Mouse (Mus musculus) liver (tissue): ENCODE measurements around the gene Cdc42.

Source experiments
- DNase-seq: peaks from one replicate; pipeline ENCODE4 v3.0.0-alpha.2; 2020; ENCODE audit warnings: mixed read lengths

Cdc42 gene

DNA sequence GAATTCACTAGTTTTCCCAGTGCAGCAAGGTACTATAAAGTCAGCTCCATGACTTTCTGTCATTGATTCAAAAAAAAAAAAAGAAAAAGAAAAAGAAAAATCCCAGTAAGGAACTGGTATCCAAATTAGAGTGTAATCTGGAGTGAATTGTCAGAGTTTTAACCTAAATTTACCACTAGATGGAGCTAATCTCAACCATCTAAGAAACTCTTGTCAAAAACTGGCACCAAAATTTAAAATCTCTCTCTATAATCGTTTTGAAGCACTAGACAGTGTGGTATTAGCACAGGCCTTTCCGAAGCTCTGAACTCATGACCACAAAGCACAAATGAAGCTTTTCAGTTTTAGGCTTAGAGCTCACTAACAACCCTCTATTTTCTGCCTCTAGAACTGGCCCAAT is 44.0 kb downstream of the Cdc42 start:
- no peak for DNase-seq

DNA sequence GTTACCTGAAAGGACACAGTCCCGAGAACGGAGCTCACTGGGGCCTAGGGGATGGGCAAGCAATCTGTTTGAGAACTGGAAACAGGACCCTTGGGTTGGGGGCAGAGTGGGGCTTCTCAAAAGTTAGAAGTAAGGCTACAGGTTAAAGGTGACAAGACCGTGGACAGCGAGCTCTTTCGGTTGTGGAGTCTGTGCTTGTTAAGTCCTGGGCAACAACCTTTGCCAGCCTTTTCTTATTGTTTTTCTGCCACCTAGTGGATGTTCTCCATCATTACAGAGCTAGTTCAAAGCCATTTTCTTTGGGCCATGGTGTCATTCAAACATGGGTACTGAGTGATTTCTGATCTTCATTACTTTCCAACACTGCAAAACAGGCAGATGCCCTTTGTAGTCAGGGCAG is 49.1 kb downstream of the Cdc42 start:
- no peak for DNase-seq

DNA sequence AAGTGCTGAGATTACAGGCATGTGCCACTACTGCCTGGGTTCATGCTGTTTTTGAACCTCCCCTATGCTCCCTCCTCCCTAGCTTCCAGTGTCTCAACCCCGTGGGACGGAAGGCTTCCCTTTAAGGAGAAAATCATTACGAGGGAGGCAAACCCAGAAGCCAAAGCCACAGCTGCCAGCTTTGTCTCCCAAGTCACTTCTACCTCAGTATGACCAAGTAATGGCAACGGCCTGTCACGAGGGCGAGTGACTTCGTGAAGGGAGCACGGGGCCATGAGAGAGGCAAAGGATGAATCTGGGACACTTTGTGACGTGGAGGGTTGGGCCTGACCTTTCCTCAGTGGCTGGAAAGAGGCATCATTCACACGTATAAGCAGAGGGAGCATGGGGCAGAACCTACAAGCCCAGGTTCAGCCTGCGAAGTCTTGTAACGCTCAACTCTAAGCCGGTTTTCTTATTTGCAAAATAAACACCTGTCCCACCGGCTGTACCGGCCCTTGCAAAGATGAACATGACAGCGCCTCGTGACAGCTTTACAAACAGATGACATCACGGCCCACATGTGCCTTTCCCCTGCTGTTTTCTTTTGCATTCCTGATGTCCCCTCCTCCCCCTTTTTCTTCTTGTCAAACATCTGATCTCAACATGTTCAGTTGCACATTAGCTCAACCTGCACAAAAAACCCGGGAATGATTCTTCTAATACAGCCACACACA is 50.4 kb downstream of the Cdc42 start:
- no peak for DNase-seq

DNA sequence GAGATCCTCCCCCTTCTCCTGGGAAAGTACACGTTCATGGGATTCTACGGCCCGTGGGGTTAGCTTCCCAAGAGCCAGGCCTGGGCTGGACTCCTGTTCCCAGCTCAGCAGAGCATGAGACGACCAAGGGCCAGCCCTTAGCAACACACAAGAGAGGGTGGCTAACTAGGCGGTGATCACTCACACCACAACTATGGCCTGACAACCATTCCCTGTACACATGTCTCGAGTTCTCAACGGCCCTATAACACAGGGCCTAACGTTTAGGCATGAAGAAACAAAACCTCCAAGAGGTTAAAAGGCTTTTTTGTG is 51.0 kb downstream of the Cdc42 start:
- DNase-seq = no peak

DNA sequence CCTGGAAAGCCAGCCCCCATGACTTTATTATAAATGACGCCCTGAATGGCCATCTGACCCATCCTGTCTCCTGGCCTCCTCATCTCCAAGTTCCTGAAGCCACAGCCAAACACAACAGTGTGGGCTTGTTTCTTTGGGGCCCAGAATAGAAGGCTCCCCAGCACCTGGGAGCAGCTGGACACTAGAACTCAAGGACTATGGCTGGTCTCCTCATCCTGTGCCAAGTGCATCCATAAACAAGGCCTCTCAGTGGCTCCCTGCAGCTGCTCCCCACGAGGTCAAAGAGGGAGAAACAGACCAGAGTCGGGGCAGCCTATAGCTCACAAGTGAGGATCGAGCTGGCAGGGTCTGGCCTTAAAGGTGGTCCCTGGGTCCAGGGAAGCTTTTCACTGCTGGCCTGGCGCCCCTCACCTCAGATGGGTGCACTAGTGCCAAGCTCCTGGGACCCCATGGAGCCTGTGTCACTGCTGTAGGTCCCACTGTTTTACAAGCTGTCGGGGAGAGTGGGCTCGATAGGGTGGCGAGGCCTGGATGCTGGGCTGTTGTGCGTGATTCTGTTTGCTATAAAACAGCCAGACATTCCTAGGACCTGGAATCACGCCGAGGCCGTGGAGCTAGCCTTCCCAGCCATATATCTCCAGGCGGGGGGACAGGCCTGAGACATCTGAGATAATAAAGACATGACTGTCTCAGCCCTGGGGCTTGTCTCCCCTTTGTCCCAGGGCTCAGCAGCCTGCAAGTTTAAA is 51.5 kb downstream of the Cdc42 start:
- DNase-seq = no peak

DNA sequence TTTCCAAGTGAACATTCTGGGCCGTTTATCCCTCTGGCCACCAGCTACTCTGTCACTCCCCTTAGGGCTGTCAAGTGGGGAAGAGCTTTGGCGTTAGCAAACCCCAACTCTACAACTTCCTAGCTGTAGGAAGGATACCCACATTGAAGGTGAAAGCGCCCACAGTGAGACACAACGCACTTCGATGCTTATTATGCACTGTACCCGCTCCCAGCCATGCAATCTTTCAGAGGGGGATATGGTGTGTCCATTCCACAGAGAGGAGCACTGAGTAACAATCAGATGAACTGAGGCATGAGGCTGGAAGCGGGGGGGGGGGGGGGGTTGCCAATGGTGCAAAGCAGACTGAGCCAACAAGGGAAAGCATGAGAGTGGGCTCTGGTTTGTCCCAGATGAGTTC is 52.5 kb downstream of the Cdc42 start:
- no peak for DNase-seq

DNA sequence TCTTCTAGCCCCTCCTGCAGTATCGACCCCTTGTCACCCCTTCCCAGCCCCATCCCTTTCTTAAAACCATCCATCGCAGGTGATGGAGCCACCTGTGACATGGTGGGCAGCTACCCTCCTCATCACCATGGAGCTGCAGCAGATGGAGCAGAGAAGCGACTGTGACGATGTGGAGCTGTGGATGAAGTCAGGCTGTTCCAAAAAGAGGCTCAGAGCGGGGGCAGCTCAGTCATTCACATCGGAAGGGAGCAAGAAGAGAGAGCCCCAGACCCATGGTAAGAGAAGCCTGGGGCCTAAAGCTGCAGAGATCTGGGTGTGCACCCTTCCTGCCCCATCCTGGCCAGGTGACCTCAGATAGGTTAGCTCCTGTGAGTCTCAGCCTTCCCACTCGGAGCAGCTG is 53.4 kb downstream of the Cdc42 start:
- no peak for DNase-seq

DNA sequence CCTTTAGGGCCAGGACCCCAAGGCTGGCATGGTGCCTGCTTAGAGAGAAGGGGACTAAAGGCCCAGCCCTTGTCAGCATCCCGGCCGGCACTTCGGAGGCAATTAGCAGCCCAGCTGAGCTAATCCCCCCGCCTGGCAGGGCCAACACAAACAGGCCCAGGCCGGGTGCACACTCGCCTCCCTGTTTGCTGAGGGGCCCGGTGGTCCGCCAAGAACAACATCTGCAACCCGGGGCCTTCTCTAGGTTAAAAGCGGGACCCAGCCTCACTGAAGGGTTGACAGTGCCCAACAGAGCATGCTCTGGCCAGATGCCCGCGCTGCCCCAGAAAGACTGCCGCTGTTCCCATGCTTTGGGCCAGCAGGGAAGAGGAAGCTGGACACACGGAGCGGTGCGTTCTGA is 55.9 kb downstream of the Cdc42 start:
- DNase-seq = no peak

DNA sequence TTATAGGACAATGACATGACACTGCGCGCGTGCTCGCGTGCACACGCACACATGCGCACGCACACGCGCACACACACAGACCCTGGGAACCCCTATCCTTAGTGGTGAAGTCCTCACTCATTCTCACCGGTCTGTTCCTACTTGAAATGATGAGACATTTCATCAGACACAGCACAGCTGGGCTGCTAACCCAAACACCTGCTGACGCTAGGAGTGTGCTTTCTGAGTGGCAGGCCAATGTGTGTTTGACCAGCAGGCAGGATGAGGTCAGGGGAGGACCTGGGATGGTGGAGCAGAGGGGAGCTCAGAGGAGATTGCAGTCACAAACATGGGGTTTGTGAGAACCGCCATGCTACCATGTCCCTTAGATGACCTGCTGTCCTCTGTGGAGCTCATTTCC is 57.3 kb downstream of the Cdc42 start:
- no peak for DNase-seq

DNA sequence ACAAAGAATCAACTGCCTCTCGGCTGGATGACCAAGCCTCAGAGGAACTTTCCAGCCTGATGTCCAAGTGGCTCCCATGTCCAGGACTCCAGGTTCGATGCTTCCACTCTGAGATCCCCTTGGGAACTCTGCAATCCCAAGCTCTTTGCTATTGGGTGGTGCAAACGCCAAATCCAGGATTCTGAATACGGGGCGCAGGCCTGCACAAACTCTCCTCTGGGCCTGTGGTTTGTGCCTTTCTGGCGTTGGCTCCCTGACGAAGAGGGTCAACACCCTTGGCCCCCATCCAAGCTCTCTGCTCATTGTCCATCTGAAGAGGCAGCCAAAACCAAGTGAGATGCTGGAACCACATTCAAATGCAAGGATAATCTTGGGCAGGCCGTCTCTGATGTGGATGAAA is 59.1 kb downstream of the Cdc42 start:
- DNase-seq = no peak

DNA sequence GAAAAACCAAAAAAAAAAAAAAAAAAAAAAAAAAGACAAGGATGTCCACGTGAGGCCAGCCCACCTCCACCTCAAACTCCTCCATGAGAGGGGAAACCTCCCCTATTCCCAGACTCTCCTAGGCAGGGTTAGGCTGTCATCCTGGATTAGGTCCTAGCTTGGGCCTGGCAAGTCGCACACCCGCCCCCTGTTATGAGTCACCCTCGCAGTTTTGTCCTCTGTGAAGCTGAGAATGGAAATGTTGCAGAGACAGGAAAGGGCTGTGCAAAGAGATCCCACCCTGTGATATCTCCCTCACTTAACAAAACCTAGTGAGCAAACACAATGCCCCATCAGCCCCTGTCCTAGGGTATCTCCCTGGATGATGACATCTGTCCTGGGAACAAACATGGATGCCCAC is 59.9 kb downstream of the Cdc42 start:
- DNase-seq = no peak

DNA sequence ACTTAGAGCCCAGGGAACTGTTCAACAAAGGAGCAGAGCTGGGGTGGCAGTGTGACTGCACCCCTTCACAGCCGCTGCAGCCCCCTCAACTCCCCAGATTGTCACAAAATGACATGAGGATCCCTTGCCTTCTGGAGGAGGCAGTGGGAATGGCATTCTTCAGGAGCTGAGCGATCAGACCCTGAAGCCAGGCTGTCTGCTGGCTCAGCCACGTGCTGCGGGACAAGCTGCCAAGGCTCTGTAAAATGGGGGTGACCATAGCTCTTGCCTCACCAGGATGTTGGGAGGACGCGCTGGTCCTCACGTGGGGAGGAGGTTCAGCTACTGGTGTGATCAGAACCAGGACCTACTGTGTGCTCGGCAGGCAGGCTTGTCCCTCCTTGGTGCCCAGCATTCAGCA is 62.6 kb downstream of the Cdc42 start:
- DNase-seq = no peak

DNA sequence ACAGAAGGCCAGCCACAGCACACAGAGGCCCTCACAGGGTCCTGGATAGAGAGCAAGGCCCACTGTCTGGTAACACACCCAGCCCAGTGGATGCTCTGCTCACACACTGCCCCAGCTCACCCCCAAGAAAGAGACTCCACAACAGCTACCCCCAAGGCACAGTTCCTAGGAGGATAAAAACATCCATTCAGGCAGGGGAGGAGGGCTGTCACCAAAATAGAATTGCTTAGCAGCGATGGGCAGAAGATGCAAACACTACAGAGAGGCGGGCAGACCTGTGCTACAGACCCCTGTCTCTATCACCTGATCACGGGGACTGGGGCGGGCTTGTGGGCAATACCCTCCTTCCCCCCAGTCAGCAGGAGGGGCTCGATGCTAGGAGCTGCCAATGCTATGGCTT is 63.0 kb downstream of the Cdc42 start:
- DNase-seq = no peak

DNA sequence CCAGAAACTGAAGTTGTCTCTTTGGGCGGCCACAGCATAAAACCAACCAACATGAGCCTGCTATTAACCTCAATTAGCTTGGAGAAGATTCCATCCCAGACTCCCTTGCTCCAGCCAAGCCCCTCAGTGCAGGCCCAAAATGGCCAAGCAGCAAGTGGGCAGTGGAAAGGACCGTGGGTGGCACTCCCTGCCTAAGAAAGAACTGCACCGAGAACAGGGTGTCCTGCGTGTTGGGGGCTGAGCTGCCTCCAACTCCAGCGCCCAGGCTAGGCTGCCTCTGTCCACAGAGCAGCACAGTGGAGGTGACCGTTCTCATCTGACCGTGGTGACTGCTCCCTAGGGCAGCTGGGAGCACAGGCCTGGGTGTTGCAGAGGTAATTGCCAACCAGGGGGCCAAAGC is 63.5 kb downstream of the Cdc42 start:
- DNase-seq = no peak

DNA sequence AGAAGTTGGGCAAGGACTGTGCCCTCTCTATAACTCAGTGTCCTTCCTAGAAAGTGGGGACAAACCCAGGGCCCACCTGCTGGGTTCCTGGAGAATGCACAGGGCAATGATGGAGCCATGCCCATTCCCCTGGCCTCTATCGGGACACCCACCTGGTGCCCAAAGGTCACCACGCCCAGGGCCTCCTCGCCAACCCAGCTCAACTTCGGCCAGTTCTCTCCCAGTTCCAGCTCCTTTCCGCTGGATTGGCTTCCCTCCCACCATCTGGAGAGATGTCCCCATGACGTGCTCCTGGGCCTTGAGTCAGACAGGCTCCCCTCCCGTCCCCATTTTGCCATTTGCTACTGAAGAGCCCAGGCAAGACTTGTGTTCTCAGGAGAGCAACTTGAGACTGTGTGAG is 64.9 kb downstream of the Cdc42 start:
- DNase-seq = no peak

DNA sequence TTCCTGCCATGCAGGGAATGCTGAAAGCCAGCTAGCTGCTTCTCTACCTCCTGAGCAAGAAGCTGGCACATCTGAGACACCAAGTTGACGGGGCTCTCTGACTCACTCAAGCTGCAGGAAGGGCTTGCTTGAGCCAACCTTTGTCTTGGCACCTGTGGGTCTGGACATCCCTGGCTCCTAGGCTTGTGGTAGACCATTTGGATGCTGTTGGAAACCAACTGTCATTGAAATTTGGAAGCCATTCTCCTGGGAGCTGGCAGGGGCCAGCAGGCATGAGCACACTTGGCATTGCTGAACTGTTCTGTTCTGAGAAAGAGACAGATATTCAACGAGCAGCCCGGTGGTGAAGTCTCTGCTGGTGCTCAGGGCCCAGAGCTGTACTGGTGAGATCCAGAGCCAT is 67.3 kb downstream of the Cdc42 start:
- no peak for DNase-seq

DNA sequence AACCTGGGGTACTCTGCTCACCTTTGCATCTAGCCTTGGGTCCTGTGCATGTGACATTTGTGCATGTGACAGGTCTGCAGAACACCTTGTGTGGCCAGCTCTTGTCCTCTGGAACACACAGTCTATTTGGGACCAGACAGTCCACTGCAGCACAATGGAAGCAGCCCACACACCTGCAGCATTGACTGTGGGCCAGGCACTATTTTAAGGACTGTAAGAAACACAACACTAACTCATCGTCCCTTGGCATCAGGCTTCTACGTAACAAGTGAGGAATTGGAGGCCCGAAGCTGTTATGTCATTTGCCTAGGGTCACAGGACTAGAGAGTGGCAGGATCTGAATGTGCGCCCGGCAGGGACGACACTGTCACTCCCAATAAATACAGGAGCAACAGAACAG is 67.8 kb downstream of the Cdc42 start:
- no peak for DNase-seq

DNA sequence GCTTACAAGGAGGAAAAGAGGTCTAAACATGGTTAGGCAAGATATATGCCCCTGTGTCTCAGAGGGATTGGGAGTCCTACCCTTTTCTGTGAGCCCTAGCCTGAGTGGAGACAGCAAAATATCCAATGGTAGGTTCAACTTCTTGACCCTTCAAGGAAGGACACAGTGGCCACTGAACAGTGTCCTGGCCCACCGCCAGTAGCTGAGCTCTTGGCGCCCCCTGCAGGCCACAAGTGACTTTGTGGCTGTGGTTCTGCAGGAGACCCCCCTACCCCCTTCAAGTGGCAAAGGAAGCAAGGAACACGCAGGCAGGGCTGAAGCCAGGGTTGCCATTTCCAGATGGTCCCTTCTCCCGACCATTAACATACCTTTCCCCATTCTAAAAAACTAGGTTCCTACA is 69.7 kb downstream of the Cdc42 start:
- DNase-seq = peak; percentile 51

DNA sequence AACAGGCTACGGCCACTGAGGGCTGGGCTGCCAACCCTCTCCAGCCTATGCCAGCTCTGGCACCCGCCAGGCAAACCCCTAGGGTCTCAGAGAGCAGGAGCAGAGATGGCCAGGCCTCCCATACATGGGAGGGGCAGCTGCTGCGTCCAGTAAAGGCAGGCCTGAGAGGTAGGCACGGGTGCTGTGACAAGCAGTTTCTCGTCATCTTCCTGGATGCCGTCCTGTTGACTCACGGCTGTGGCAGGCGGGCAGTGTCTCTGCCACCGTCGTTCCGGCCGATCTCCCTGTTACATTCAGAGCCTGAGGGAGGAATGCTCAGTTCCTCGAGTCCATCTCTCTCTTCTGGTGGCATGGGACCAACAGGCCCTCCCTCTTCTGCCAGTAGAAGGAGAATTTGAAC is 70.3 kb downstream of the Cdc42 start:
- DNase-seq = no peak

DNA sequence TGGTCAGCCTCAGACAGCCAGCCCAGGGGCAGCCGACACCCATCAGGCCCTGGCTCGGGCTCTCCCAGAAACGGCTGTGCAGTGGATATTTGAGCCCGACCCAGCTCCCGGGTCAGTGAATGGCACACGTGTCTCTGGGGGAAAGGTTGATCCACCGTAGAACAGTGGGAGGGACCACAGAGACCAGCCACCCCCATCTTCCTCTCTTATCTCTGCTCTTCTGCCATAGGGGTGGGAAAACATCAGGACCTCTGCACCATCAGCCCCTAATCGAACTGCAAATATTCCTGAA is 70.9 kb downstream of the Cdc42 start:
- DNase-seq = no peak

DNA sequence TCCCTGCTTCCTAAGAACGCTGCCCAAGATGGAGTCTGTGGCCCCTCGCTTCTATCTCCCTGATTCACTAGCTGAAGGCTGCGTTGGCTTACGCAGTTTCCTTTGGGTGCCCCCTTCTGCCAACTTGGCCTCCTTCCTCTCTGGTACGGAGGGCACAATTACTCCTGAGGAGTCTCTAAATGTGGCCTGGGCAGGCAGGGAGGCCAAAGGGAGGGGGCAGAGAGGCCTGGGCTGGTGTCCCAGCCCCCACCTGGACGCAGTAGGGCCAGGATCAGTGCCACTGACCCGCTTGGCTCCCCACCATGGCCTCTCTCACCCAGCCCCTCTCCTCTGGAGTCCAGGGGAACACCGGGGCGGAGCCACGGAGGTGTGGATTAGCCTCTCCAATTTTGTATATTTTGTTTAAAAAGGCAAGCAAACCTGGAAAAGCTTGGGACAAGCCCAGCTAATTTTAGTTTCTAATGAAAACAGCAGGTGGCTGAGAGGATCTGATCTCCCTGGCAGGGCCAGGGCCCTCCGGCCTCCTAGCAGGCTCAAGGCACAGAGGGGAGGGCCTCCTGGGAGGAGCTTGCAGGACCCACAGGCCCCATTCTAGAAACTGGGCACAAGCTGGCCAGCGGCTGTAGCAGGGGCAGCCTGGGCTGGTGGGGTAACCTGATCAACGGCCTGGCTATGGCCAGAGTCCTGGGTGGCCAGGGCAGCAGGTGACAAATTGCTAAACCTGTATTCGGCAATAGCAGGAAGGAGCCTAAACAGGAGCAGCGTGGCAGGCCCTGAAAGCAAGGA is 71.5 kb downstream of the Cdc42 start:
- no peak for DNase-seq

DNA sequence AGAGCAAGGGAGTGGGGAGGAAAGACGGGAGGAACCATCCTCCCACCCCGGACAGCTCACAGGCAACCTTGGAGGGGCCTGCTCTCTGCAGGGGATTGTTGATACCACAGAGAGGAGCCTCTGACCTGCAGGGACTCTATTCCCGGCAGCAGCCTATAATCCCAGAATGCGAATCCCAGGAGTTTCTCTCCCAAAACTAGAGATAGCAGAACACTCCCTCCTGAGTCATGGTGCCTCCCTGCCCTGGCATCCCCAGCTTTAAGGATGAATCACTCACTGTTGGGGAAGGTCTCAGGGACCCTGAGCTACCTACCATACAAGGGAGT is 74.2 kb downstream of the Cdc42 start:
- no peak for DNase-seq

DNA sequence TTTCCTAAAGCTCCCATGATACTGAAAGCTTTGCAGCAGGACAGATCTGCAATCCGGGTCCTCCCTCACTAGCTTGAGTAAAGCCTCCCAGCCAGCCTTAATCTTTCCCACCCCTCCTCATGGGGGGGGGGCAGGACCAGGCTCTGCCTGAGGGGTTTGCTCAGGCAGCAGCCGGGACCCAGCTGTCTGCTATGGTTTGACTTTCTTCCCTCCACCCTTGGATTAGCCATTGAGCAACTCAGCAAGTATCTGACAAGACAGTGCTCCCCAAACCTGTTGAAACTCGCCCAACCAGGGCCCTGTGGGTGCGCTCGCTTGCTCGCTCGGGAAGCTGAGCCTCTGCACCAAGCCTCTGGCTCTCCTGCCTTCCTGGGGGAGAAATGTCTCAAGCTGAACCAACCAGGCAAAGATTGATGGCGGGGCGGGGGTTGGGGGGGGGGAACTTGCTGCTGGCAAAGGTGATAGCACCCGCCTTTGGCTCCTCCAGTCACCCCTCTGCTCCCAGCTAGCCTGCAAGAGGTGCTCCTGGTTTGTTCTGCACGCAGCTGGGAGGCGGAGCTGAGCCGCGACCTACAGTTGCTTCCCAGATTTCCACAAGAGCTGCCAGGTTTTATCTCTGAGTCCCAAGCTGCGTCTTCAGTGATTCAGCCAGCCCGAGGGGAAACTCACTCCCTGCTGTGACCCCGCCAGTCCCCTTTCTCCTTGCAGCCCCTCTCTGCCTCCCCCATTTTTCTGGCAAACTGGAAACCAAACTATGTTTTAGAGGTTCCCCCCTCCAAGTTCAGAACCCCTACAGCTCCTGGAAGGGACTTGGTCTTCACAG is 74.7 kb downstream of the Cdc42 start:
- DNase-seq = no peak

DNA sequence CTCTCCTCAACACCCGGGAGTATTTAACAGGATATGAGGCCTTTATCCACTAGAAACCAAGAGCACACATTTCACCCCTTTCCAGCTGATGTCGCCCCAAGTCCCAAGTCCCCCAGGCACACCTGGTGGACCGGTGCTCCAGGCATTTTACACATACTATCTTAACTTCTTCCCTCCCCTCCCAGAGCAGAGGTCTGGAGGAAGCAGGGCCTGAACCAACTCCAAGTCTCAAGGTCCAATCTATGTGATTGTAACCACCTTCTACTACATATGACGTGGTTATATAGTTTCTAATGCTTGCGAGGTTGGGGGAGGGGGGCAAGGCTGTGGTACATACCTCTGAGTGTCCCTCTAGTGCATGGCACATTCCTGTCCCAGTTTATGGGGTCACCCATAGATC is 75.4 kb downstream of the Cdc42 start:
- DNase-seq = no peak
